Mouse (Mus musculus): Measurements from ENCODE around the gene Orai1. TPM values are rescaled to one million over a fixed set of nuclear protein-coding genes. Genes with fewer than 3 reads are reported as not detected.

Orai1 gene
- polyA plus RNA-seq, 1 experiment = 133 TPM

GRCm38 (mm10) chr5:122989551-122990330 is 25.1 kb upstream of the Orai1 start, which contains the start of gene Kdm2b:
Gene Kdm2b (minus strand): TSS chr5:122989823.
- Histone ChIP-seq H3K36me3 (ENCODE audit: control insufficient read depth, insufficient read depth, low read length) (no peaks in the 10 kb centered on the region), H3K4me1 (ENCODE audit: control insufficient read depth, insufficient read depth, insufficient read length, low read length) (peaks cover 8% of the 10 kb centered on the region), H3K27me3 (ENCODE audit: control insufficient read depth, insufficient read depth, low read length) (no peaks in the 10 kb centered on the region), H3K4me3 (ENCODE audit: low read depth, low read length) (peak within 1 kb of the TSS; percentile 92), H3K27ac (ENCODE audit: insufficient read depth, low read depth, low read length) (peak within 1 kb of the TSS; percentile 68)
- TF ChIP-seq POLR2A (IDR thresholded peaks at IDR 0.05; ENCODE audit: low read depth, low read length) = no peak
- no peak for TF ChIP-seq CTCF (IDR thresholded peaks at IDR 0.05; ENCODE audit: extremely low read depth, insufficient read length, insufficient replicate concordance, low read depth, low read length)
- WGBS = 8% methylated on average over 15 of the region's 15 CpGs

GRCm38 (mm10) chr5:122990411-122991160 is 24.3 kb upstream of the Orai1 start:
- WGBS = 41% methylated on average over 16 of the region's 16 CpGs

GRCm38 (mm10) chr5:122991350-122992004 is 23.4 kb upstream of the Orai1 start:
- Histone ChIP-seq H3K36me3 (ENCODE audit: control insufficient read depth, insufficient read depth, low read length) (no peaks in the 10 kb centered on the region), H3K4me1 (ENCODE audit: control insufficient read depth, insufficient read depth, insufficient read length, low read length) (peaks cover 8% of the 10 kb centered on the region), H3K27ac (ENCODE audit: insufficient read depth, low read depth, low read length) (no peak overlapping the region), H3K27me3 (ENCODE audit: control insufficient read depth, insufficient read depth, low read length) (no peaks in the 10 kb centered on the region), H3K4me3 (ENCODE audit: low read depth, low read length) (no peak overlapping the region)
- TF ChIP-seq POLR2A (IDR thresholded peaks at IDR 0.05; ENCODE audit: low read depth, low read length) = no peak
- TF ChIP-seq CTCF (IDR thresholded peaks at IDR 0.05; ENCODE audit: extremely low read depth, insufficient read length, insufficient replicate concordance, low read depth, low read length) = no peak
- 59% methylated on average over 5 of the region's 5 CpGs for WGBS

More at GRCm38 (mm10) chr5:122990411-122991160, 24.3 kb upstream of the Orai1 start:
- peak overlapping the region; percentile 68 for H3K27ac ChIP-seq (ENCODE audit: insufficient read depth, low read depth, low read length)
- no peaks in the 10 kb centered on the region for H3K36me3 ChIP-seq (ENCODE audit: control insufficient read depth, insufficient read depth, low read length)
- H3K27me3 ChIP-seq (ENCODE audit: control insufficient read depth, insufficient read depth, low read length) = no peaks in the 10 kb centered on the region
- peak overlapping the region; percentile 22 for H3K4me3 ChIP-seq (ENCODE audit: low read depth, low read length)
- TF ChIP-seq CTCF (IDR thresholded peaks at IDR 0.05; ENCODE audit: extremely low read depth, insufficient read length, insufficient replicate concordance, low read depth, low read length) (no peak), POLR2A (IDR thresholded peaks at IDR 0.05; ENCODE audit: low read depth, low read length) (no peak)
- peaks cover 8% of the 10 kb centered on the region for H3K4me1 ChIP-seq (ENCODE audit: control insufficient read depth, insufficient read depth, insufficient read length, low read length)

- WGBS = 46% methylated on average over 2 of the region's 2 CpGs
- no peak overlapping the region for H3K27ac ChIP-seq (ENCODE audit: insufficient read depth, low read depth, low read length)
- no peak for TF ChIP-seq CTCF (IDR thresholded peaks at IDR 0.05; ENCODE audit: extremely low read depth, insufficient read length, insufficient replicate concordance, low read depth, low read length)
- TF ChIP-seq POLR2A (IDR thresholded peaks at IDR 0.05; ENCODE audit: low read depth, low read length) = no peak
- no peaks in the 10 kb centered on the region for H3K27me3 ChIP-seq (ENCODE audit: control insufficient read depth, insufficient read depth, low read length)
- H3K4me1 ChIP-seq (ENCODE audit: control insufficient read depth, insufficient read depth, insufficient read length, low read length) = 0 out of 2 replicates have a peak, but pooled peaks cover 2% of the 10 kb centered on the region
- no peak overlapping the region for H3K4me3 ChIP-seq (ENCODE audit: low read depth, low read length)
- no peaks in the 10 kb centered on the region for H3K36me3 ChIP-seq (ENCODE audit: control insufficient read depth, insufficient read depth, low read length)
Observed at GRCm38 (mm10) chr5:122993811-122994210, 21.1 kb upstream of the Orai1 start.

- 0 out of 2 replicates have a peak, but pooled peaks cover 2% of the 10 kb centered on the region for H3K4me1 ChIP-seq (ENCODE audit: control insufficient read depth, insufficient read depth, insufficient read length, low read length)
- H3K27me3 ChIP-seq (ENCODE audit: control insufficient read depth, insufficient read depth, low read length) = no peaks in the 10 kb centered on the region
- no peak overlapping the region for H3K4me3 ChIP-seq (ENCODE audit: low read depth, low read length)
- TF ChIP-seq POLR2A (IDR thresholded peaks at IDR 0.05; ENCODE audit: low read depth, low read length) = no peak
- no peak for TF ChIP-seq CTCF (IDR thresholded peaks at IDR 0.05; ENCODE audit: extremely low read depth, insufficient read length, insufficient replicate concordance, low read depth, low read length)
- no peaks in the 10 kb centered on the region for H3K36me3 ChIP-seq (ENCODE audit: control insufficient read depth, insufficient read depth, low read length)
- no peak overlapping the region for H3K27ac ChIP-seq (ENCODE audit: insufficient read depth, low read depth, low read length)
- WGBS = 7% methylated on average over 5 of the region's 5 CpGs
Observed at GRCm38 (mm10) chr5:122994303-122994846, 20.5 kb upstream of the Orai1 start.

GRCm38 (mm10) chr5:122994910-122995309 is 20.0 kb upstream of the Orai1 start:
- Histone ChIP-seq H3K36me3 (ENCODE audit: control insufficient read depth, insufficient read depth, low read length) (no peaks in the 10 kb centered on the region), H3K4me3 (ENCODE audit: low read depth, low read length) (no peak overlapping the region), H3K27ac (ENCODE audit: insufficient read depth, low read depth, low read length) (no peak overlapping the region), H3K27me3 (ENCODE audit: control insufficient read depth, insufficient read depth, low read length) (no peaks in the 10 kb centered on the region), H3K4me1 (ENCODE audit: control insufficient read depth, insufficient read depth, insufficient read length, low read length) (0 out of 2 replicates have a peak, but pooled peaks cover 1% of the 10 kb centered on the region)
- 8% methylated on average over 1 of the region's 1 CpGs for WGBS
- TF ChIP-seq CTCF (IDR thresholded peaks at IDR 0.05; ENCODE audit: extremely low read depth, insufficient read length, insufficient replicate concordance, low read depth, low read length) (no peak), POLR2A (IDR thresholded peaks at IDR 0.05; ENCODE audit: low read depth, low read length) (no peak)

All from small intestine, adult 2 months (tissue).